Mouse (Mus musculus): ENCODE data around the gene Prss8. TPM values are rescaled to one million over a fixed set of nuclear protein-coding genes. Genes with fewer than 3 reads are reported as not detected.

Prss8 gene
- total RNA-seq, 2 experiments from 2014 or later: 0.64 TPM; not detected in 1

Other genes with a start within 250 kb of the Prss8 start
- gene Bcl7c, start 221.2 kb downstream of the Prss8 start, total RNA-seq (2021): 10 to 100 TPM; 37.6 to 43.0 TPM
- 1 to 10 TPM; 2.6 to 3.4 TPM for gene Ctf1, start 217.4 kb downstream of the Prss8 start, total RNA-seq (2021)
- not detected for gene Ctf2, start 197.9 kb downstream of the Prss8 start, total RNA-seq (2021)
- gene Fbxl19, start 185.6 kb downstream of the Prss8 start, total RNA-seq (2021): 10 to 100 TPM; 81.3 to 88.2 TPM
- 10 to 100 TPM; 23.1 to 23.7 TPM for gene Orai3, start 160.3 kb downstream of the Prss8 start, total RNA-seq (2021)
- gene Setd1a, start 153.4 kb downstream of the Prss8 start, total RNA-seq (2021): 10 to 100 TPM; 42.3 to 43.4 TPM
- gene Gm49388, start 144.5 kb downstream of the Prss8 start, total RNA-seq (2021): 1 to 10 TPM; 3.5 to 4.5 TPM
- 1 to 10 TPM; 3.6 to 6.8 TPM for gene Hsd3b7, start 129.5 kb downstream of the Prss8 start, total RNA-seq (2021)
- gene Stx4a, start 105.8 kb downstream of the Prss8 start, total RNA-seq (2021): 10 to 100 TPM; 70.5 to 76.0 TPM
- 100 to 1,000 TPM; 437 to 445 TPM for gene Stx1b, start 105.6 kb downstream of the Prss8 start, total RNA-seq (2021)
- 10 to 100 TPM; 28.1 to 30.4 TPM for gene Zfp646, start 53.9 kb downstream of the Prss8 start, total RNA-seq (2021)
- gene Zfp668, start 53.3 kb downstream of the Prss8 start, total RNA-seq (2021): 10 to 100 TPM; 20.6 to 20.7 TPM
- gene Prss53, start 39.1 kb downstream of the Prss8 start, total RNA-seq (2021): 1 to 10 TPM; 1.7 to 1.9 TPM
- not detected for gene Gm21974, start 34.6 kb downstream of the Prss8 start, total RNA-seq (2021)
- gene Vkorc1, start 34.5 kb downstream of the Prss8 start, total RNA-seq (2021): 10 to 100 TPM; 22.9 to 26.0 TPM
- gene Bckdk, start 26.0 kb downstream of the Prss8 start, total RNA-seq (2021): 10 to 100 TPM; 33.7 to 37.6 TPM
- 10 to 100 TPM; 28.6 to 28.7 TPM for gene Kat8, start 17.6 kb downstream of the Prss8 start, total RNA-seq (2021)
- gene Prss36, start 16.6 kb upstream of the Prss8 start, total RNA-seq (2021): 1 to 10 TPM; 8.0 to 9.3 TPM
- gene Fus, start 37.4 kb upstream of the Prss8 start, total RNA-seq (2021): 100 to 1,000 TPM; 270 to 316 TPM
- 1 to 10 TPM; 2.3 to 4.0 TPM for gene Pycard, start 63.8 kb upstream of the Prss8 start, total RNA-seq (2021)
- gene Trim72, start 73.8 kb upstream of the Prss8 start, total RNA-seq (2021): 1 to 10 TPM; 1.1 to 1.5 TPM
- gene Itgam, start 132.5 kb upstream of the Prss8 start, total RNA-seq (2021): 10 to 100 TPM; 10.8 to 11.2 TPM
- gene Gm49368, start 132.6 kb upstream of the Prss8 start, total RNA-seq (2021): not detected
- gene Itgax, start 199.4 kb upstream of the Prss8 start, total RNA-seq (2021): under 1 TPM in 1 of 2 experiments, not detected in 1; 0.23 TPM
- under 1 TPM in 1 of 2 experiments, not detected in 1; 0.62 TPM for gene Itgad, start 224.3 kb upstream of the Prss8 start, total RNA-seq (2021)

Measured in left cerebral cortex, postnatal 25 days (tissue).